Mouse (Mus musculus): Measurements from ENCODE around the gene Tfcp2l1.

GRCm38 (mm10) chr1:118694436-118694835 is 66.7 kb downstream of the Tfcp2l1 start:
- TF ChIP-seq CTCF (IDR thresholded peaks at IDR 0.05; ENCODE audit: control insufficient read depth, insufficient read depth, insufficient replicate concordance, low read depth, low read length) (no peak), POLR2A (IDR thresholded peaks at IDR 0.05; ENCODE audit: control insufficient read depth, low read depth, low read length) (no peak)
